Mouse (Mus musculus): ENCODE data around the gene Tfeb.

The Tfeb gene

DNA sequence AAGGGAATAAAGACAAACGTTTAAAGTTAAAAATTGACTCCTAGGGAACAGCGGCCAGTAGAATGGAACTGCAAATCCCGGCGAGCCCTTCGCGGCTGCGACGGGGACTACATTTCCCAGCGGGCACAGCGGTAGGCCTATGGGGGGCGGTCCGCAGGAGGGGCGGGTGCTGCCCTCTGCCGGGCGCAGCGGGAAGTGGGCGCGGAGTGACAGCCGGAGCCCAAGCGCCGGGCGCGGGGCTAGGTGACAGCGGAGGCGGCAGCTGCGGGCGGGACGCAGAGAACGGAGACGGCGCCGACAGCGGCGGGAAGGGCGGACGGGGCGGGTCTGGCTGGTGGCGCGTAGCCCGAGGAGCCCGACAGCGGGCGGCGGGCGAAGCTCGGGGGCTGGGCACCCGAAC is at the start of gene Tfeb:
Gene Tfeb, plus strand, starts transcription at position 175 of the 400 bp plus-strand sequence.
- DNase-seq (ENCODE audit: low read depth, low spot score): peak; percentile 80

DNA sequence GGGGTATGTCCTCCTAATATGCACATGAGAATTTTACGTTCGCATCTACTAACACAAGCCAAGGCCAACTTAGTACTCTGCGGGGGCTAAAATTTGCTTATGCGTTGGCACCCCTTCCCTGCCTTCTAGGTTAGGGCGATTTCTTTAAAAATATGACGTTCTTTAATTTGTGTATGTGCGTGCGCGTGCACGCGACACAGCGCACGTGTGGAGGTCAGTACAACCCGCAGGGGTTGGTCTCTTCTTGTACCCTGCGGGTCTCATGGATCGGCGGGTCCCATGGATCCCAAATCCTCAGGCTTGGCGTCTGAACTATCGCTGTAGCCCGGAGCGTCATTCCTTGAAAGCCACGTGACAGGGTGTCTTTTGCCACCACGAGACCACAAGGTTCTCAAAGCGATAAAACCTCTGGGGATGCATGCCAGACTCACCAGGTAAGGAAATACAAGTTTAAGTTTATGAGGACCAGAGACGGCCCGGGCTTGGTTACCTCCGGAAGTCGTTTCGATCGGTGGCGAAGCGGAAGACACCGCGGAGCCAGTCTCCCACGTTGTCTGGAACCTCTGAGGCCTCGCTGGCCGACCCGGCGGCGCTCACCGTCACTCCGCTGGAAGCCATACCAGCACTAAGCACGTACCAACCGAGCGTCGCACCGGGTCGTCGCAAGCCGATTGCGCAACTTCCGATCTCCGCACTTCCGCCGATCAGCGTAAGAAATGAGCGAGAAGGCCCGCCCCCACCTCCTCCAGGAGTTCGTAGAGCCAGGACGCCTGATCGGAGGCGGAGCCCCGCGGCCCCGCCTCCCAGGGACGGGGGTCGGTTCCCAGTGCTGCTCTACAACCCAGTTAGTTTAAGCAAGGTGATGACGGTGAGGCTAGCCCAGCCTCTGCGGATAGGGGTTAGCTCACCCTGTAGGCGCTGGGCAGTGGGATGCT is 49.2 kb upstream of the Tfeb start:
- DNase-seq (ENCODE audit: low read depth, low spot score): peak; percentile 94

DNA sequence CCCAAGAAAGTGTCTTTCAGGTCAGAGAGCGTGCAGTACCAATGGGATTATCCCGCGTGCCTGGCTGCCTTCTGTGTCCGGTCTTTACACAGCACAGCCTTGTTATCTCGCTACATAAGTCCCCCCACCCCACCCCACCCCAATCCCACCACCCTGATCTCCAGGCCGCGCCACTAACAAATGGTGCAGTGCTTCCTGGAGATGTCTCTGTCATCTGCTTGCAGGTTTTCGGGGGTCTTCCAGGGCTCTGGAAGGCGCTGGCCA is 48.6 kb upstream of the Tfeb start, which contains the start of gene Tomm6:
Gene Tomm6, minus strand, starts transcription at position 43 of the 264 bp plus-strand sequence.
- DNase-seq (ENCODE audit: low read depth, low spot score): no peak

DNA sequence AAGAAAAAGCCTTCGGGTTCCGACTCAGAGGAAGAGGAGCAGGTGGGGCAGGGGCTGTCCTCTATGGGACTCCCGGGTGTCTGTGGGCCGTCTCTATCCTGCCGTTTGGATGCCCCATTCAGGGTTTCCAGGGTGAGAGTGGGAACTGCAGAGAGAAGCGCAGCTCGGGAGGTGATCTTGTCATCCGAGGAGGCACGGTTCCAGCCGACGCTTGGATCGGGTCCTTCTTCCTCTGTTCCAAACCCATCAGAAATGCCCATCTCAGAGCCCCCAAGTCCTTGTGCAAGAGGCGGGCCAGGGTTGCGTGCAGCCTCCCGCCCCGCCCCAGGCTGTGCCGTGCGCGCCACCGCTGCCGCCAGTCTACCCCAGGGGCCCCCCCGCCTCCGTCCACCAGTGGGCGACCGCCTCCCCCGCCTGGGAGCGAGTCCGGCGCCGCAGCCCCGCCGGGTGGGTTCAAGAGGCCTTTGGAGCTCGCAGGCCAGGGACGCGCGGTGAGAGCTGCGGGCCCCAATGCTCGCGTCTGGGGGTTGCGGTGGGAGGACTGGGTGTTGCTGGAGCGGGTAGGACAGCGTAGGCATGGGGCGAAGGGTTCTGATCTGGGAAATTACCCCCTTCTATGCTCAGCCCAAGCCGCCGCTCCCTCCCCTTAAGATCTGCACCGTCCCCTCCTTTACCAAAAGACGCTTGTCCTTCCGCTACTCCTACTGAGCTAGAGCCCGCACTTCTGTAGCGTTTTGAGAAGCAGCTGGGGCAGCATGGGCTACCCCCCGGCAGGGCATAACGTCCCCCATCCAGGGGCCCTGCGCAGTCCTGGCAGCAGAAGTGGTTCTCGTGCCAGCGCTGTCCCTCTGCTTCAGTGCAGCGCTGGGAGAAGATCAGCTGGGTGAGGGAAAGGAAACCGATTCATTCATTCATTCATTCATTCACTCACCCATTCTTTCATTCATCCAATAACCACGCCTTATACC is 47.9 kb upstream of the Tfeb start, which contains the start of gene Frs3:
Gene Frs3, plus strand, starts transcription at position 423 of the 968 bp plus-strand sequence.
- peak; percentile 41 for DNase-seq (ENCODE audit: low read depth, low spot score)

DNA sequence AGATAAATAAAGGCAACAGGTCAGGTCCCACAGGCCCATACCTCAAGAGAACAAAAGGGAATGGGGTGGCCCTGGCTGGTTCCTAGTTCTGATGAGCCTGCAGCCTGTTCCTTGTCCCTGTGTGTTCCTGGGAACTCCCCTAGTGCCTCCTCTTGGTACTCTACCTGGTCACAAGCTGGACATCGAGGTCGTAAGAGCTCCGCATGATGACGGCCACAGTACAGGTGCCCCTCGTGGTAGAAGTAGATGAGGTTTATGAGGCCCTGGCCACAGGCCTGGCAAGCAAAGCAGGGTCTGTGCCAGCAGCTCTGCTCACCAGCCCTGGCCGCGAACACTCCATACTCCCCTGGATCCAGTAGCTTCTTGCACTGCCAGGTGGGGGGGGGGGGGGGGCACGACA is 46.9 kb upstream of the Tfeb start:
- DNase-seq (ENCODE audit: low read depth, low spot score): no peak

DNA sequence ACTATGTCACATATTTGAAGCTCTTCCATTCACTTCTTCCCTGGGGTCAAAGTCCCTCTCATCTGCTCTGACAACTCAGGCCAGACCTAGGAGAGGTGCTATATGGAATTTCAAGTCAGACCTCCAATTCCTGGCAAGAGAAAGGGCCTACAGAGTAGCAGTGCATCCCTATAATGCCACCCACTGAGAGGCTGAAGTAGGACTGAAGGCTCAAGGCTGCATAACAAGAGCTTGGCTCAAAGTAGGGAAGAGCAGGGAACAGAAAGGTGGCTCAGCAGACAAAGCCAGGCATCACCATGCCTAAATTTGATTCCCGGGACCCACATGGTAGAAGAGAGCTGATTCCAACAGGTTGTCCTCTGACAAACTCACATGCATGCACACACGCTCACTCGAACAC is 45.2 kb upstream of the Tfeb start:
- no peak for DNase-seq (ENCODE audit: low read depth, low spot score)

DNA sequence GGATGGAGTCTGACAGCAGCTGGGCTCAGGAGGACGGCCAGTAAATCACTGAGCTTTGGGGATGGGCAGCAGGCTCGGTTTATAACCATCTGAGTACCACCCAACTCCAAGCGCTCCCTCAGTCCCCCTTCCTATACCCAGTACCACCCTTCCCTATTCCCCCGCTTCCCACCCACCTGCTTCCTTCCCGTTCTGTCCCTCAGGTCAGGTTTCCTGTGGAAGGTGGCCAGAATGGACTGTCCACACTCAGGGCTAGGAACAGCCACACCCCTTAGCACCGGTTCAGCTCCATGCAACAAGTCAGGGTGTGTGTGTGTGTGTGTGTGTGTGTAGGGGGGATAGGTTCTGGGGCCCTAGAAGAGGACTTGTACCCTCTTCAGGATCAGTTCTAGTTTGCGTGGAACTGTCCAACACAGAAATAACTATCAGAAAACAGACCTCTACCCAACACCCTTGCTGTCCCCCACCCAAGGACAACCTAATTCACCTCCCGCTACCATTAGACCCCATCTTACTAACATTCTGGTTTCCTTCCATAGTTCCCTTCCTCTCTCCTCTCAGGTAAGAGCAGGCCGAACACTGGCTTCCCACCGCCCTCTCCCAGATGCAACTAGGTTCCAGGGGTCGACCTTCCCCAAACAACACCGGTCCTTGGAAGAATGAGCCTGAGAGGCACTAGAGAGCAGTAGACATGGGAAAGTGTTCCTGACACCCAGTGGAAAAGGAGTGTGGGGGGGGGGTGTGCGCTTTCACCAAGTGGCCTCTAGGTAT is 43.0 kb upstream of the Tfeb start:
- DNase-seq (ENCODE audit: low read depth, low spot score): no peak

DNA sequence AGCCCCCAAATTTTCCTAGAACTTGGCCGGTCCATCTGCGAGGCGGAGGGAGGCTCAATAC is 42.6 kb upstream of the Tfeb start, which contains the start of gene Gm21981:
Gene Gm21981, minus strand, starts transcription at position 14 of the 61 bp plus-strand sequence.
- no peak for DNase-seq (ENCODE audit: low read depth, low spot score)

DNA sequence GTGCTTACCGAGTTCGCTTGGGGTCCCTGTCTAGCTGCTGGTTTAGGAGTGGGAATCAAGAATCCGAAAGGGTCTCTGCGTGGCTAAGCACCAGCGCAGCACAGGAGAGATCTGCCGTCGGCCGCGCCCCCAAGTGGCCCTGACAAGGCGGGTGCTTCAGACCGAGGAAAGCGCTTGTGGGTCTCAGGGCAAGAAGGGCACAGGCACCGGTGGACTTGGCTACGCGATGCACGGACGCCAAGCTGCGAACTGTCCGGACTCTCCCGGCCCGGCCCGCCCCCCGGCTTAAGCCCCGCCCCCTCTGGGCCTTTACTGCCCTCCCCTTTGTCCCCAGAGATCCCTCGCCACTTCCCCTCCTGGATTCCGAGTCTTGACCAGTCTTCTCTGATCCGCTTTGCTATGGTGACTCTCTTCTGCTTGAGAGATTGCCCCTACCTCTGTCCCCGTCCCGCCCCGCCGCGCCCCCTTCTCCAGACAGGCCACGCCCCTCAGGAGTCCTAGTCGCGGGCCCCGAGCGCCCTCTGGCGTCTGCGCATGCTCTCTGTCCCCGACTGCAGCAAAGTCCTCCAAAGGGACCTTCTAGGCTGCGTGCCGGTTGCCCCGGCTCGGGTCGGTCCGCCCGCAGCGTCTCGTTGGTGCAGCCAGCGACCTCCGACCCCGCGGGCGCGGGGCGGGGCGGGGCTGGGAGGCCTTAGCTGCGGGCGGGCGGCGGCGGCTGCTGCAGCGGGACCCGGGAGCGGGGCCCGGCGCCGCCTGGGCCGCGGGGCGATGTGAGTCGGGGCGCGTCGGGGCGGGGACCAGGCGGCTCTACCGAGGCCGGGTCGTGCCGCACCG is 42.1 kb upstream of the Tfeb start, which contains the start of gene Prickle4:
Gene Prickle4, minus strand, starts transcription at position 234 of the 834 bp plus-strand sequence.
- peak; percentile 93 for DNase-seq (ENCODE audit: low read depth, low spot score)

DNA sequence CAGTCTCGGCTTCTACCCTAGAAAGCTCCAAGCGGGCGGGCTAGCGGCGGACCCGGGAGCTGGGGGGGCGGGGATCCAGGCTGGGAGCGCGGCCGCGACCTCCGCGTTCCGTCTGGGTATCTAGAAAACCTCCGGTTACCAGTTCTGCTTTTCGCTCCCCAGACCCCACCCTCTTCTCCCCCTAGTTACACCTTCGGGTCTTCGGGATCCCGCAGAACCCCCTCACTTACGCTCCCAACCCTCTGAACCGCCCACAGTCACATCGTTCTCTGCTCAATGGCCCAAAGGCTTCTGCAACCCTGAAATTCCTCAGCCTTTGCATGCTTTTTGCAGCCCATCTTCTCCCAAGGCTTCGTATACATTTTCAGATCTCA is 41.5 kb upstream of the Tfeb start:
- DNase-seq (ENCODE audit: low read depth, low spot score): no peak

DNA sequence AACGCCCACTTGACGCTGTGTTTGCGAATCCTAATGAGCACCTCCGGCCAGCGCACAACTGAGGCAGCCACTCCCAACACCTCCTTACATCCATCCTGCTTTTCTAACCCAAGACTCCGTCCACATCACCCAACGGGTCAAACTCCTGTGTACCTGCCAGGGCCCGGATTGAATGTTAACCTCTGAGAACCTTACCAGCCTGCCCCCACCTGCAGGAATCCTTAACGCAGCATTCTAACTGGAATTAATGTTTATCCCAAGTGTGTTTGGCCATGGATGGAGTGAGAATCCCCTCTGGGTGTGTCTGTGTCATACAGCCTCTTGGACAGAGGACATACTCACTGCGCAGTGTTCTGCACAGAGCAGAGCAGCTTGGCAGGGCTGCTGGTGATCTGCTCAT is 38.7 kb upstream of the Tfeb start:
- no peak for DNase-seq (ENCODE audit: low read depth, low spot score)

DNA sequence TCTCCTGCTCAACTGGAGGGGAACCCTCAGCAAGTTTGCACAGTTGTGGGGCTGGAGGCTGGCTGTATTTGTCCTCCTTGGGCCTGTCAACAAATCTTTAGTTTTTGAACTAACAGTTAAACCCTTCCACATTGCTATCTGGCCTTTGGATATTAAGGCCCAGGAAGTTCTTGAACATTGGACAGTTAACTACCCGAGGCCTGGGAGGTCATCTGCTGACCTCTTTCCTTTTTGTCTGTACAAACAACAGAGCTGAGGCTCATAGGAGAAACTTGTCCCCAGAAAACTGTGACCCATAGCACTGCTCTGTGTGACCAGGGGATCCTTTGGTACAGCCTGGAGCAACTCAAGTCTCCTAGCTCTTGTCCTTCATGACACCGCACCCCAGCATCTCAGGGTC is 37.8 kb upstream of the Tfeb start:
- DNase-seq (ENCODE audit: low read depth, low spot score): no peak

DNA sequence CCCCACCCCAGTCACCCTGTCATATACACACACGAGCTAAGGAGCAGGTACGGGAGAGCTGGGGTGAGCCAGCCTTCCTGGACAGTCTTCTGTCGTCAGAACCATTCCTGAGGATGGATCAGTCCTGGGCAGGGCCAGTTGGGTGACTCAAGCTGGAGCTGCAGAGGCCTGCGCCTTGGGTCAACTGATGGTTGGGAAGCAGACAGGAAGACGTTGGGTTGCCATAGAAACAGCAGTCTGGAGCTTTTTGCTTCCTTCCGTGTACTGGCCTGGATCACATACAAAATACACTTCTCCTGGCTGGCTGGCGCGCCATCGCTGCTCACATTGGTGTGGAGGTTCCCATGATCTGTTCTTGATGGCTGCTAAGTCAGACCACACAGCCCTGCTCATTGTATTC is 35.0 kb upstream of the Tfeb start:
- no peak for DNase-seq (ENCODE audit: low read depth, low spot score)

DNA sequence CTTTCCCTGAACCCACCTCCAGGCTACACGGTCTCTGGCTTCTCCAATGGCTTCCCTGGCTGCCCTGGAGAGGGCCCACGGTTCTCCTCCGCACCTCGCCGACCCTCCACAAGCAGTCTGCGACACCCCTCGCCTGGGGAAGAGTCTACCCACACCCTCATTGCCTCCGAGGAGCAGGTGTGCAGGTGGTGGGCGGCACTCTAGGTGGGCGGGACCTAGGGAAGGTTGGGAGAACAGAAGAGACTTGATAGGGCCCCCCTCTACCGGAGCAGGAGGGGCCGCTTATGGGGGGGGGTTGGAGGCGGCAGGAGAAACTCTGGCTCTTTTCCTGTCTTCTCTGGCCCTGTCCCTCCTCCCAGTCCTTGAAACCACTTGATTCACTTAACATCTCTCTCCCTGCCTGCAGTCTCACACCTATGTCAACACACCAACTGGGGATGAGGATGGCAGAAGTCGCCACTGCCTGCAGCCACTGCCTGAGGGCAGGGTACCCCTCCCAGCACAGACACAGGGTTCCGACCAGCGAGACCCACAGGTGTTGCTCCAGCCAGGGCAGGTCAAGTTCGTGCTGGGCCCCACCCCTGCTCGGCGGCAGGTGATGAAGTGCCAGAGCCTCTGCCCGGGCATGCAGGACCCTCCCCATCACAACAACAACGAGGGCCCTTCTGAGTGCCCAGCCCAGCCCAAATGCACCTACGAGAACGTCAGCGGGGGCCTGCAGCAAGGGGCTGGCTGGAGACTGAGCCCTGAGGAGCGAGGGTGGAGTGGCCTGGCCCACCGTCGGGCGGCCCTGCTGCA is 34.1 kb upstream of the Tfeb start:
- no peak for DNase-seq (ENCODE audit: low read depth, low spot score)

DNA sequence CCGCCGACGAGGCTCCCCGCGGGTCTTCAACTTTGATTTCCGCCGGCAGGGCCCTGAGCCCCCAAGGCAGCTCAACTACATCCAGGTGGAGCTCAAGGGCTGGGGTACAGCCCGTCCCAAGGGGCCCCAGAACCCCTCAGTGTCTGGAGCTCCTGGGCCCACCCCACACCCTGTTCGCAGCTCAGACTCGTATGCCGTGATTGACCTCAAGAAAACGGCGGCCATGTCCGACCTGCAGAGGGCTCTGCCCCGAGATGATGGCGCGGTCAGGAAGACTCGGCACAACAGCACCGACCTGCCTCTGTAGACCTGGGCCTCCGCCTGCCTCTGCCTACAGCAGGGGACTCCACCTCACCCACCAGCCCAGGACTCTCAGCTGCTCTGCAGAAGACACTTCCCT is 33.3 kb upstream of the Tfeb start:
- no peak for DNase-seq (ENCODE audit: low read depth, low spot score)

DNA sequence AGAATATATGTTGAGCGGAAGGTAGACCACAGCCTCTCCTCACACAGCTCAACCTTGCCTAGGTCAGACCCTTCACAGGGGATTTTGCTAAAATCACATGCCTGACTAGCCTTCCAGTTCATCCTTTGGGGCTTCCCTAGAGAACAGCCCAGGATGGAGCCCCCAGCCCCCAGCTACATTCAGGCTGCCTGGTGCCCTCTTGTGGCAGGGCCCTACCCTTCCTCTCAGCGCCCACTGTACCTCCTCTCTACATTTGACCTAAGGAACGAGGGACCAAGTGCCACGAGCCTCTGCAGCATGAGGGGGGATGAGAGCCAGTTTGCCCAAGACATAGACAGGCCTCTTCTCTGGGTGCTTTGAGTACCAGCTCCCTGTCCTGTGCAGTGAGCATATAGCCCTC is 32.1 kb upstream of the Tfeb start:
- DNase-seq (ENCODE audit: low read depth, low spot score): no peak

DNA sequence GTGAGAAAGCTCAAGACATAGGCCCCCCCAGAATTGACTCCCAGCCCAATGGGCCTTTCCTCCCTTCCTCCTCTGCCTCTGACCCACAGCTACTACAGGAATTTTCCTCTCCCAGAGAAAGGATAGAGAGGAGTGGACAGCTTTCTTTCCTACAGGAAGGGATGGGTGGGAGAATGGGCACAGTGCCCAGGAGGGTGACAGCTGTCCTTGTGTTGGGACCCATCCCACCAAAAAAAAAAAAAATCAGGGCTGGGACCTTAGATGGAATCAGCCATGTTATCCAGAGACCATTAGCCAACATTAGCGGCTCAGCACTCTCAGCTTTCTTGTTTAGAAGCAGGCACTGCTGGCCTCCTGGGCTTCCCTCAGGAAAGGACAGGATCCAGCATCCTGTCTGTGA is 30.6 kb upstream of the Tfeb start:
- DNase-seq (ENCODE audit: low read depth, low spot score): no peak

DNA sequence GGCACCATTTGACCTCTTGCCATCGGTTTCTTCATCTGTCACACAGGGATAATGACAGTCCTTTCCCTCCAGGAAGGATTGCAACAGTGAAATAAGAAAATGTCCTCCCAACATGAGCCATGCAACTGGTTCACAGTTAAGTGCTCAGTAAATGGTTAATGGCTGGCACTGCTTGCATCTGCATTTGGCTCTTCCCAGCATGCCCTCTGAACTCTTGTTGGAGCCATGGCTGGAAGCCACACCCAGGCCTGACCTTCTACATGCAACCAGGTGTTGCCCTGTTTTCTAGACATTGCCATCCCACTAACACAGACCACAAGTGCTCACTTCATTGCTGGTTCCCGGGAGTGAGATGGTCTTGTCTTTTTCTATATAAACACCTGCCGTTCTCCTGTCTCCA is 28.9 kb upstream of the Tfeb start:
- no peak for DNase-seq (ENCODE audit: low read depth, low spot score)

DNA sequence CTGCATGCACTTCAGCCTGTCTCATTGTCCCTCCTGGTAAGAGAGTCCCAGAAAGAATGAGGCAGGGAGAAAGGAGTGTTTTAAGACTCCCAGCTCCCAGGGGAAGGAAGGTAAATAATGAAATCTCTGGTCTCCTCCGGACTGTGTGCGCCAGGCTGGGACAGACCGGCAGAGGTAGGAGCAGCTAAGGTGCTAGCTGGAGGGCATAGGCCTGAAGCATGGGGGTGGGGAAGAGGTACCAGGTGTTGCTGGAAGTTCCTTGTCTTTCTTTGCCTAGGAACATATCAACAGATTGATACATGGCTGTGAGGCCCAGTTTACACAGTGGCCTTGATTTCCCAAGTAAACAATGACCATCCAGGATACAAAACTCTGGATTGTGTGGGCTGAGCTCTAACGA is 27.9 kb upstream of the Tfeb start:
- DNase-seq (ENCODE audit: low read depth, low spot score): no peak

DNA sequence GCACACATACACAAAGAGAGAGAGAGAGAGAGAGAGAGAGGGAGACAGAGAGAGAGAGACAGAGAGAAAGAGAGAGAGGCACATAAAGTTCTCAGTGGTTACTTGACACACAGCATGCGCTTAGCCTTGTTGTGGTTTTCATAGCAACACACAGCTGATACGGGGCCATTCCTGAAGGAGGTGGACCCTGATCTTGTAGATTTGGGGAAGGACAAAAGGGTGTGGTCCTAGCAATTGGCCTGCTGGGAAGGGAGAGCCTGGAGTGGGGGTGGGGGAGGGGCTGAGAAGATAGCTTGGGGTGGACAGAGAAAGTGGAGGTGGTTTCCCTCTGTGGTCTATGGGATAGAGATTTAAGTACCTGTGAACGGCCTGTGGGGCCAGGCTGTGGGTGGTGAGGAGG is 26.8 kb upstream of the Tfeb start:
- no peak for DNase-seq (ENCODE audit: low read depth, low spot score)

DNA sequence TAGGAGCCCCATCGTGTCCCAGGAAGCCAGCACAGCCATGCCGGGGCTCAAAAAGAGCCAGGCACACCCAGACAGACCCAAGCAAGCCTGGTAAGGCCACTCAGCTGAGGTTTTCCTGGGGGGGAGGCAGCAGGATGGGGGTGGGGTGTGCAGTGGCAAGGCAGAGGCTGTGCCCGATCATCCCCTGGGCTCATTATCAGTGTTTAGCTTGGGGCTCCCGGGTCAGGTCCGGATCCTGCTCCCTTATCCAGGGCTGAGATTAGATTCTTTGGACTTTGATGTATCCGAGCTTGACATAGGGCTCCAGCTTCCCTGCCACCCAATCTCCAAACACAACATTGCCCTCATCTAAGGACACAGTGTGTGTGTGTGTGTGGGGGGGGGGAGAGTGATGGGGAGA is 24.9 kb upstream of the Tfeb start:
- no peak for DNase-seq (ENCODE audit: low read depth, low spot score)

Measured in retina, adult 2 months (tissue).